Mouse (Mus musculus) central nervous system, embryonic 11.5 days (tissue): Measurements from ENCODE around the gene Itm2c. TPM values are rescaled to one million over a fixed set of nuclear protein-coding genes. Genes with fewer than 3 reads are reported as not detected.

Experiments
- polyA plus RNA-seq: library from polyadenylated mRNA; depleted of rRNA; stranded (reverse); fragments of >200 nt; gene quantifications from 2 replicates; pipeline ENCODE4 v1.2.3, GENCODE M21; 2012; rRNA removed

Gene Itm2c
- polyA plus RNA-seq: 86.2 and 112 TPM in 2 replicates

GRCm38 (mm10) chr1:85894231-85894747 lies at the start of gene Itm2c:
Itm2c (plus strand) TSS chr1:85894281.

DNA sequence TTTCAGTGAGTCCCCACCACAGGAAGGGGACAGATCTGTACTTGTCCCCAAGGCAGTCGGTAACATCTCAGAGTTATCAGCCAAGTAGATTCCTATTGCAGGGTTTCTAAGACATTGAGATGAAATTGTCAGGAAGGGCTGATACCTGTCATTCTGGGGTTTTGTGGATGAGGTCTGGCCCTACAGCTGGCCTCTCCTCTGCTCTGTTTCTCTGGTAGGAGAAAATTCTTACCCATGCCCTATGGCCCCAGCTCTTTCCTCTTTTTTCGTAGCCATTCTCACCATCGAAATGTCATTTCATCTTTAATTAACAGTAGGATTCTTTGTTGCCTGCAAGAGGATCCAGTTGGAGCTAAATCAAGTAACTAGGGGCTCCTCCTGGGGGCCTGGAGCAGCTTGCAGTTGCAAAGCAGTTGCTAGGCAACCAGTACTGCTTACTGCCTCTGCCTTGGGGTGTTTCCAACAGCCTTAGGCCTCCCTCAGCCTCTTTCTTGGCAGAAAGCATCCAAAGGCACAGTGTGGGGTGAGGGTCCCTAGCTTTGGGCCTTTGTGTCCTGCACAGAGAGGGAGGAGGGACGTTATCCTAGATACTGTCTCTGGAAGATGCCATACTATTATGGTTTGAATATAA lies 34.1 kb downstream of the Itm2c start, which contains the start of gene 4933407L21Rik:
Gene 4933407L21Rik, plus strand, starts transcription at position 427 of the 631 bp plus-strand sequence.

Other genes with a start within 250 kb of the Itm2c start
- 0.49 and 0.68 TPM in 2 replicates for gene Sp100, start 244.3 kb upstream of the Itm2c start, polyA plus RNA-seq
- gene A630001G21Rik, start 115.6 kb upstream of the Itm2c start, polyA plus RNA-seq: 2.2 and 2.5 TPM in 2 replicates
- 66.5 and 85.3 TPM in 2 replicates for gene Cab39, start 100.8 kb upstream of the Itm2c start, polyA plus RNA-seq
- gene 4933407L21Rik, start 34.2 kb downstream of the Itm2c start, polyA plus RNA-seq: 1.1 and 1.5 TPM in 2 replicates
- gene Gpr55, start 66.7 kb downstream of the Itm2c start, polyA plus RNA-seq: 0.01 TPM in 2 replicates
- not detected in 2 replicates for gene Spata3, start 122.5 kb downstream of the Itm2c start, polyA plus RNA-seq
- 0.53 and 1.3 TPM in 2 replicates for gene 2810459M11Rik, start 151.6 kb downstream of the Itm2c start, polyA plus RNA-seq
- gene Psmd1, start 170.1 kb downstream of the Itm2c start, polyA plus RNA-seq: 112 and 125 TPM in 2 replicates
- not detected in 2 replicates for gene Htr2b, start 217.7 kb downstream of the Itm2c start, polyA plus RNA-seq
- 1.2 and 3.4 TPM in 2 replicates for gene Gm21972, start 239.4 kb downstream of the Itm2c start, polyA plus RNA-seq